Mouse (Mus musculus) megakaryocyte-erythroid progenitor cell, adult 5-6 weeks (primary cell): ENCODE results near the gene Itgb3. TPM values are rescaled to one million over a fixed set of nuclear protein-coding genes. Genes with fewer than 3 reads are reported as not detected.

Source experiments
- total RNA-seq, 2 experiments: library from RNA; stranded (forward) in 1 of 2; stranded (reverse) in 1 of 2; fragments of 200-1000, 215-1000 nt in 1 of 2; fragments of >200 nt in 1 of 2; fragmentation: Nextera tagmentation in 1 of 2; gene quantifications; 2 replicates each; pipeline ENCODE4 v1.2.3; 2014 to 2017

Gene Itgb3
- total RNA-seq, 2 experiments from 2014 or later = 0.94 to 2.6 TPM

Other genes starting within 250 kb of the Itgb3 start
- gene Kansl1, start 139.1 kb upstream of the Itgb3 start, total RNA-seq (2014; fragmentation: Nextera tagmentation) = 46.2 and 51.1 TPM in 2 replicates
- gene Kansl1, start 139.1 kb upstream of the Itgb3 start, total RNA-seq (2017) = 22.2 and 26.8 TPM in 2 replicates
- 48.1 and 55.5 TPM in 2 replicates for gene Cdc27, start 57.4 kb upstream of the Itgb3 start, total RNA-seq (2014; fragmentation: Nextera tagmentation)
- 60.2 and 67.4 TPM in 2 replicates for gene Cdc27, start 57.4 kb upstream of the Itgb3 start, total RNA-seq (2017)
- 1.4 and 2.5 TPM in 2 replicates for gene Myl4, start 57.3 kb upstream of the Itgb3 start, total RNA-seq (2014; fragmentation: Nextera tagmentation)
- not detected in 2 replicates for gene Myl4, start 57.3 kb upstream of the Itgb3 start, total RNA-seq (2017)
- gene Gm11639, start 77.7 kb downstream of the Itgb3 start, total RNA-seq (2014; fragmentation: Nextera tagmentation) = not detected in 2 replicates
- not detected in 2 replicates for gene Gm11639, start 77.7 kb downstream of the Itgb3 start, total RNA-seq (2017)